Mouse (Mus musculus) adrenal gland, postnatal 36 days (tissue): Measurements from ENCODE around the gene Herpud1. TPM values are rescaled to one million over a fixed set of nuclear protein-coding genes. Genes with fewer than 3 reads are reported as not detected.
"Not testable (repeated sequence)": the region's sequence is repeated elsewhere in the genome, so short reads cannot be mapped to it uniquely, and the experiment has no call there.

Source experiments
- DNase-seq, 2 experiments: peaks; one replicate each; pipeline ENCODE4 v3.0.0; 2021; ENCODE audit warnings: mixed read lengths in 1 of 2
- total RNA-seq, 2 experiments: library from RNA; stranded (reverse); gene quantifications; 2 replicates each; pipeline ENCODE4 v1.2.3; 2021

The Herpud1 gene
- total RNA-seq, 2 experiments from 2014 or later = 109 to 110 TPM

DNA sequence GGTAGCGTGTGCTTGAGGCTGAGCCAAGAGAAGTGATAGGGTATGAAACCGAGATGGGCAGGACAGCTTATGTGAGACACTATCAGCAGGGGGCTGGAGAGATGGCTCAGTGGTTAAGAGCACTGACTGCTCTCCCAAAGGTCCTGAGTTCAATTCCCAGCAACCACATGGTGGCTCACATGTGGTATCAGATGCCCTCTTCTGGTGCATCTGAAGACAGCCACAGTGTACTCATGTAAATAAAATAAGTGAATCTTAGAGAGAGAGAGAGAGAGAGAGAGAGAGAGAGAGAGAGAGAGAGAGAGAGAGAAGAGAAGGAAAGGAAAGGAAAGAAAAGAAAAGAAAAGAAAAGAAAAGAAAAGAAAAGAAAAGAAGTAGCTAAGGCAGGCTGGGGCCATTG, 13.7 kb downstream of the Herpud1 start:
- DNase-seq = not testable (repeated sequence)

DNA sequence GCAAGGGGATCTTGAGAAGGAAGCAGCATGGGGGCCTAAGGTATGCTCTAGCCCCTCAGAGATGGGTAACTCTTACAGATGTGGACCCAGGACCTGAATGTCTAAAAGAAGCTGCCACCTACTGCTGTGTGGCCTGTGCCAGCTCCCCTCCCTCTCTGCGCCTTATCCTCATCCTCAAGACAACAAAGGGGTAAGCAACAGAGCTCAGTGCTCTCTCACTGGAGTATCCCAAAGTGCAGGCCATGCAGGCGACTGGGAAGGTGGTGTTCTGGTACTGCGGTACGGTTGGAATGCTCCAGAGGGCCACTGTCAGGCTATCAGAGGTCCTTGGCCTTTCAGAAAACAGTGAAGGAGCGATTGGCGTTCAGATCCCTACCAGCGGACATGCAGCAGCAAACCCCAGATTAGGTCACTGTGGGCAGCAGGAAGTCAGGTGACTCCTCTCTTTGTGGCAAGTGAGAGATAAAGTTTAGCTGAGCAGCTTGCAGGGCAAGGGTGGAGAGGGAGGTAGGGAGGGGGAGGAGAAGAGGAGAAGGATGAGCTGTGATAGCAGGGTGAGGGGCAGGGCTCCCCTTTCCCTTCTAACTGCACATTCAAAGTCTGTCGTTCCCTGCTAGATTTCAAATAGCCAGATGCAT, 22.3 kb downstream of the Herpud1 start:
- DNase-seq = no peak

DNA sequence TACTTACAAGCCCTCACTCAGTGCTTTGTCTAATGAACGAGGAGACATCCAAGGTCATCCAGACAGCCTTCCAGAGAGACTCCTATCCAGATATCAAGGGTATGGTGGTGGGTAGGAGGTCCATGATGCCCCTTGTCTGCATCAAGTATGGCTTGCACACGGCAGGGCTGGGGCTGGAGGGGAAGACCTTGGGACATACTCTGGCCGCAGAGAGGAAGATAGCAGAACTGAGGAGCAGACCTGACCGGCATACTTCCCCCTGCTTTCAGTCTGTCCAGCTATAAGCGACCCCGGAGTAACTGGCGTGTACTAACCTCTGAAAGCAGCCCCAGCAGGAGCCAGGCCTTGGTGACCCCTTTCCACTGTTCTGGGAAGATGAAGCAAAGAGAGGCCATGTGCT, 23.3 kb downstream of the Herpud1 start:
- DNase-seq = no peak

DNA sequence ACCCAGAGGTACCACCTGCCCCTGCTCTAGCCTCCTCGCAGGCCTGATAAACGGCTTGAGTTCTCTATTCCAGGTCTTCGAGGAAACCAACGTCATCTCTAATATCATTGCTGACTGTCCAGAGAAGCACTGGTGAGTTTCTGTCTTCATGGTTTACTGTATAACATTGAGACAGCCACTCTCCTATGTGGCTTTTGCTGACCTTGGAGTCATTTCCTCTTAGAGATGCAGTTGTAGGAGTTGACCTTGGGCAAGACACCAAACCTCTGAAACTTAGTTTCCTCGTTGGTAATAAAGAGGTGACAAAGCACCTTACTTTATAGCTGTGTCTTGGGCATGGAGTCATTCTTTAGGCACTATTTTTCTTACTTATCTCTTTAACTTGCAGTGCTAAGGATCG, 26.3 kb downstream of the Herpud1 start:
- no peak for DNase-seq

DNA sequence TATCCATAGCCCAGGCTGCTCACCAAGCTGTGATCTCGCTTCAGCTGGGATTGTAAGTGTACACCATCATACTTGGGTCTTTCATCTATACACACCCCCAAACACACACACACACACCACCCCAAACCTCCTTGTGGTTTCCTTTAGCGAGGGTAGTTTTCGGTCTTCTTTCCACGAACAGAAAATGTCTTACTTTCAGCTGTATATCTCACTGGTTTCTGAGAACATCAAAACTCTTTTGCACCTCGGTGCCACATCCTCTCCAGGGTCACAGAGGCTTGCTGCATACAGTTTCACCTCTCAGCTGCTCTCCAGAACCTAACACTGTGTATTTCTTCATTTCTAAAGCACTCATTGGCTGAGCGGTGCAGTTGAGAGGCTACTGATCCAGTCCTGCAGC, 27.3 kb downstream of the Herpud1 start:
- no peak for DNase-seq

DNA sequence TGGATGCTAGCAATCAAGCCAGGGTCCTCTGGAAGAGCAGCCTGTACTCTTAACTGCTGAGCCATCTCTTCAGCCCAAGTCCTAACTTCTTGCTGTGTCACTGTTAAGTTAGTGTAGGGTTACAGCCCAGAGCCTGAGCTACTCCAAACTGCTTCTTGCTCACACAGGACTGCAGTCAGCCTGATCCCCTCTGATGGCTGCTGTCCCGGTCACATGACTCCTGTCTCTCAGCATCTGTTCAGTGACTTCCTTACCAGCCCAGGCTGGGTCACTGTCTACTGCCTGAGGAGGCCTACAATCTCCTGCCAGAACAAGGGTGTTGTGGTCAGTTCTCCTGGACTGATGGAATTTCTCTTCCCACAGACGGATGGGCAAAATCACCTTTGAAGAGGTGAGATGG, 29.0 kb downstream of the Herpud1 start:
- no peak for DNase-seq

DNA sequence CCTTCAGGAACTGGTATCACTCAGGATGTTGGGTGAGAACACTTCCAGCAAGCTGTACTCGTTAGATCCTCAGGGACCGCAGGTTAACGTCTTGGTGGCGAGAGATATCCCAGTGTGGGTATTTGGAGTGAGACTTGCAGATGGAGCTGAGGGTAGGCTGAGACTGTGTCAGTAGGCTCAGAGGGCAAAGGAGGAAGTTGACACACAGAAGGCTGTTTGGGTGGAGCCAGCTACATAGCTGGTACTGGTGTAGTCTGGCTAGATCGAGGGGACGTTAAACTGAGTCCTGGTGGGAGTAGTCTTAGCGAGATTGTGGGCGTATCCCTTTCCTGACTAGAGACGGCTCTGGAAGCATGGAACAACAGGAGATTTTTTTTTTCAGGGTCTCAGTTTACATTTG, 31.8 kb downstream of the Herpud1 start:
- DNase-seq = no peak

DNA sequence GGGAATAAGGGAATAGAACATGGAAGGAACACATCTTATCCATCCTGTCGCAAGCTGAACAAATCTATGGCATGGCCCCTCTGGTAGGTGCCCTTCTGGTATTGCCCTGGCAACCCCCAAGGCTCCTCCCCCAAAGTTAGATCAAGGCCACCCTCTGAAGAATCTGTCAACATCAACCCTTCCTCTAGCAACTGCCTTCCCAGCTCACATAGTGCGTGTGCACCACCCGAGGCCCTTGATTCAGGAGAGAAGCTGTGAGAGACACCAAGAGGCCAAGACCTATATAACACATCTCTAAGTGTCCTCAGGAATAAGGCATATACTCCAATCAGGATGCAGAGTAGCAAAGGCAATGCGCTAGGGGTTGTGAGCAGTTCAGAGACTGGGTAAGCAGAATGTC, 36.0 kb downstream of the Herpud1 start:
- no peak for DNase-seq

DNA sequence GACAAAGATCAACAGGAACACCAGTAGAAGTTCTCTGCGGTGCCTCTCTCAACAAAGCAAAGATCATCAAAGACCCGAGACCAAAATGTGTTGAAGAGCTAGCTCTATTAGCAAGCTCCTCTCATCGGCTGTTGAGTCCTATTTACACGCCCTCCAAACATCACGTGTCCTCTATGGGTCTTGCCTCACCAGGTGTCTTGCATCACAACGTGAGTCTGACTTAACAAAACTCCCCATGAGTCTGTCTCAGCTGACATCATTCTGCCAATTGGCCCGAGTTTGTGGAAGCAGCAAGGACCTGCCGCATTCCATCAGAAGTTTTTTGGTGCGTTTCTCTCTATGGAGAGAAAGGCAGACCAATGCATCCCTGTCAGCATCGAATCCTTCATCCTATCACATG, 41.7 kb downstream of the Herpud1 start:
- DNase-seq = no peak

DNA sequence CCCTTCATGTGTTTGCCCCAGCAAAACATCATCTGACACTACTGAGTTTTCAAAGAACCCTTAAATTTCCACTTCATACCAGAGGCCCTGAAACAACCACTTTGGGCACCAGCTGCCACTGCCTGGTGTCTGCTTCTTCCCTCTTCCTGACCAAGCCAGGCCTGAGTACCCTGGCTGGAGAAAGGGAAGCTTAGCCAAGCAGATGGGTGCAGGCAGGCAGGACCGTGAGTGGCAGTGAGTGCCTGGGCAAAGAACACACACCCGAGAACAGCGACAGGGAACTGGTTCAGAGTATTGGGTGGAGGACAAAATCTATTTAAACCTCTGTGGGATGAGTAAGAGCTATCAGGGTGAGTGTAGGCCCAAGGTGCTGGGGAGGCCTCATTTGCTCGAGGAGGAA, 42.2 kb downstream of the Herpud1 start:
- no peak for DNase-seq

DNA sequence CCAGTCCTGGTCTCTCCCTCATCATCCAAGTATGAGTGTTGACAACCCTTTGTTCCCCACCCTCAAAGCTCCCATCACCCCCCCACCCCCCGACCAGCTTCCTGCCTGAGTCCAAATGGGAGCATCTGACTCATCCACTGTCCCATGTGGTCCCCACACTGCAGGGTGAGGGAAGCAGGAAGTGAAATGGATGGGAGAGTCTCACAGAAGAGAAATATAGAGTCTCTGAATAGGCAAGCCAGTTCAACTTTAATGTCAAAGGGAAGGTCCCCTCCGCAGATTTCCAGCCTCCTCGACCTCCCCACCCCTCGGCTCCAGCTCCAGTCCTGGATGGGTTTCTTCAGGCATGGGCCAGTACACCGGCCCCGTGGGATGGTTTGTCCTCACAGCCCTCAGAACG, 43.1 kb downstream of the Herpud1 start:
- DNase-seq = no peak

DNA sequence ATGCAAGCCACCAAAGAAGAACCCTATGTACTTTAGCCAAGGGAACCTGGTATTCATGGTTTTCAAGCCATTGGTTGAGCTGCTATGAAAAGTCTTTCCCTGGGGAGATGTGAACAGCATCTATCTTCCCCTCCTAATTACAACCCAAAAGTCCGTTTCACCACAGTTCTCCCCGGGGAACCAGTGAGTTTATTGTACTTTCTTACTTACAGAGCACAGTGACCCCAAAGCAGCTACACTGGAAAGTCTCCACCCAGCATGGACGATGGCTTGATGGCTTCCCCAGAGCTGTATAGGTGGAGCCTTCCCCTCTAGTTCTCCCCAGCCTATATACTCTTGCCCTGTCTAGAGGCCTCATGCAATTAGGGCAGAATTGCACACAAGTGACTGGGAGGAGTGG, 46.0 kb downstream of the Herpud1 start:
- DNase-seq = no peak

DNA sequence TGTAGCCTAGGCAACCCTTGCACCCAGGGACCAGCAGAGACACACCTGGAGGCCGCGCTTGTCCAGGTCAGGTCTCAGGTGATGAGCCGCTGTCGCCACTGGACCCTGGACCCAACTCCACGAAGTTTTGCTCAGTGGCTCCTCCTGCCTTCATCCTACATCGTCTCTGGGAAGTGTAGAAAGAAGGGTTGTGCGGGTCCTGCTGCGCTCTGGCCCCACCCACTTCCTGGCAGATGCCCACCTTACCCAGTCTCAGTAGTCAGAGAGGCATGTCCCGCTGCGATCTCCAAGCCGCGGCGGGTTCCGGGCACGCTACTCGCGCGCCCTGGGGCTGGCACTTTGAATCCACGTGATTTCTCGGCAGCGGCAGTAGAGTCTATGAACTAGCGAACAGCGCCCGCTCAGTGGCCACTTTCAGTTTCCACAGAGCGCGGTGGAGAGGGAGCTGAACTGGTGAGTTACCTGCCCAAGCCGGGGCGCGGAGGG, 47.8 kb downstream of the Herpud1 start, which contains the start of gene Nlrc5:
Gene Nlrc5 (plus strand): TSS at position 376 of the 486 bp plus-strand sequence.
- peak; percentile 85 to 90 for DNase-seq

DNA sequence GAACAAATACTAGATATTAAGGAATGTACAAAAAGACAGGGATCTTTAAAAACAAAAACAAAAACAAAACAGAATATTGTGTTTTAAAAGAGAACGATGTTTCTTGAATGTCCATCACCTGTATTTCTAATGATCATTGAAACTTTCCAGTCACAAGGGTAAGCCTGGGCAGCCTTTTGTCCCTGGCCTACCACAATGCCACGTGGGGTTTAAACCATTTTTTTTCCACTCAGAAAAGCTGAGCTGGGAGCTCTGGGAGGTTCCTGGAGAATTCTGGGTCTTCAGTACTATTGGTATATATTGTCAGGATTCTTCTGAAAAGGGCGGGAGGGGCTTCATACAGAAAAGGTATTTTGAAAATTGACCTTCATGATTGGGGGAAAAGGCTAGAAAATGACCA, 48.7 kb downstream of the Herpud1 start:
- DNase-seq = no peak

DNA sequence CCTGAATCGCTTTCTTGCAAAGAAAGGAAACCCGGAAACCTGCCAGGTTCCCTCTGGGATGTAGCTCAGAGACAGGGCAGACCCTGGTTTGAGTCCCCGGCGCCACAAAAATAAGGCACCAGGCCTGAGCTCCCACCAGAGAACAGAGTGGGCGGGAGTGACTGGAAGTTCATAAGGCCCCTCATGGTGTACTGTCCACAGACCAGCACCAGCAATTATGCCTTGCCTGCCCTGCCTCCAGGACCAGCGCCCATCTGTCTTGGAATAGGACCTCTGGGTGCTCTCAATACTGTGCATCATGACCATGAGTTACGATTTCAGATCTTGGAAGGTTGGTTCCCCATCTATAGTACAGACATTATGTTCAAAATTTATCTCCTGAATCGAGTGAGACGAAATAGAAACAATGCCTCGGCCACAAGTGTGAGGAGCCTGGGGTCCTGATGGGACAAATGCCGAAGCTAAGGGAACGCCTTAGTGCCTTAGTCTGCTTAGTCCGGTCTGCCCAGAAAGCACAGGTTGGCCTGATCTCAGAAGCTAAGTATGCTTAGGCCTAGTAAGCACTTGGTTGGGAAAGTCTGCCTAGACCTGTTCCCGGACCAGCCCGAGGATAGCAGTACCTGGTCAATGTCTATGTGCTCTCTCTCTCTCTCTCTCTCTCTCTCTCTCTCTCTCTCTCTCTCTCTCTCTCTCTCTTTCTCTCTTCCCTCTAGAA, 49.3 kb downstream of the Herpud1 start:
- DNase-seq = no peak

DNA sequence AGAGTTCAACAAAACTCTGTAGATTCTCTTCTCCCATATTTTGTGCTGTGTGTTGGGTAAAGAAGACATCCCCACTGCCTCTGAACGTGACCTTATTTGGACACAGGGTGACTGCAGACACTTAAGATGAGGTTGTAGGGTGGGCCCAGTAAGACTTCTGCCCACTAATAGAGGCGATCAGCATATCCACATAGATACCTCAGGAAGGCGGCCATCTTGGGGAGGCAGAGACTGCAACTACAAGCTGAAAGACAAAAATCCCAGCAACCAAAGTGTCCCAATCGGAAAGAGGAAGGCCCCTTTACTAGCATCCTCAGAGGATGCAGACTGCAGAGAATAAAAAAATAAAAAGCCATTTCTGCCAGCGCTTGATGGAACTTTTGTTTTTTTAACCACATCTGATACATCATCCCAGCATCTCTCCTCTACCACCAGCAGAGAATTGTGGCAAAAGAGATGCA, 49.9 kb downstream of the Herpud1 start:
- no peak for DNase-seq

DNA sequence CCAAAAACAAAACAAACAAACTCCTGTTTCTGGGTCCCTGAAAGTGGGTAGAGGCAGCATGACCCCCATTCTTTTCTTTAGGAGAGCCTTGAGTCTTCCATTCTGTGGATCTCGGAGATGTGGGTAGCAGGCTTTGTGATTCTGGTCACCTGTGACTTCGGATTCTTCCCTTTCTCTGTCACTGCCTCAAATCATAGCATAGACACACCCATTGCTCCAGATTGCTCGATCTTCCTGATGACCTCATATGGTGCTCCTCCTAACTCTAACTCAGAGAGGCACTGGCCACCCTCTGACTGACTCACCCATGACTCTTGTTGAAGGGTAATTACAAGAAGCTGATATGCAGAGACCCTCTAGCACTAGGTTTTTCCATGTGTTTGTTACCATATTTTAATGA, 50.7 kb downstream of the Herpud1 start:
- no peak for DNase-seq

DNA sequence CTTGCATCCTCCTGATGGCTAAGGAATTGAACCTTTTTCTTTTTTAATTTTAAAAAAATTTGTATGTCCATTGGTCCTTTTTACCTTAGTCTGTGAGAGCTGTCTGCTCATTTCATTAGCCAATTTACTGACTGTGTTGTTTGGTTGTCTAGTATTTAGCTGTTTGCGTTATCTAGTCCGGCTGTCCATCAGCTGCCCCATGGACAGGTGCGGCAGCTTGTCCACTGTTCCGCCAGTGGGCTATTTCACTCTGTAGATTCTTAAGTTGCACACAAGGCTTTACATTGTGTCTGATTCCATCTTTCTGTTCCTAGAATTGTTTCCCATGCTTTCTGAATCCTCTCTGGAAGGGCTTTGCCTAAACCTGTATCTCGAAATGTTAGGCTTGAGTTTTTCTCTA, 52.4 kb downstream of the Herpud1 start:
- no peak for DNase-seq

DNA sequence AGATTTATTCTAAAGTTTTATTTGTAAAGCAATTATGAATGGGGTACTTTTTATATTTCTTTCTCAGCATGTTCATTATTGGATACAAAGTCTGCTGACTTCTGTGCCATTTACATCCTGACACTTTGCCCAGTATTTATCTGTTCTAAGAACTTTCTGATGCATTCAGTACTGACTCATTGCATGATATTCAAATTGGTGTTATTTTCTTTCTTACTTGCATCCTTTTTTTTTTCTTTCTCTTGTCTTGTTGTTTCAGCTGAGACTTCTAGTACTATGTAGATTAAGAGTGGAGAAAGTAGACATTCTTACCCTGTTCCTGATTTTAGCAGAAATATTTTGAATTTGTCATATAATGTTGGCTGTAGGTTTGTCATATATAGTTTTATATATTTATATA, 53.5 kb downstream of the Herpud1 start:
- no peak for DNase-seq

DNA sequence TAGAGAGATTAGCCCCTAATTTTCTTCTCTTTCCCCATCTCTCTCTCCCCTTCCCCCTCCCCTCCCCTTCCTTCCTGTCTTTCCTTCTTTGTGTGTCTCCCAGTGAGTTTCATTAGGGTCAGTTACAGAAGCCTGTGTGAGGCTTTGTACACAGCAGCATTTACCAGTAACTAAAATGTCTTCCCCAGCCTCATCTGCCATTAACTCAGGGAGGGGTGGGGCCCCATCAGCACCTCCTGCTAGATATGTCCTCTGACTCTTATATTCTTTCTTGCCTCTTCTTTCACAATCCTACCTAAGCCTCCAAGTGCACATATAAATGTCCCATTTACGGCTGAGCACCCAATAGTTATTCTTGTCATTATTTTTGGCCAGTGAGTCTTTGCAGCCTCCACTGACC, 54.2 kb downstream of the Herpud1 start:
- DNase-seq = no peak

DNA sequence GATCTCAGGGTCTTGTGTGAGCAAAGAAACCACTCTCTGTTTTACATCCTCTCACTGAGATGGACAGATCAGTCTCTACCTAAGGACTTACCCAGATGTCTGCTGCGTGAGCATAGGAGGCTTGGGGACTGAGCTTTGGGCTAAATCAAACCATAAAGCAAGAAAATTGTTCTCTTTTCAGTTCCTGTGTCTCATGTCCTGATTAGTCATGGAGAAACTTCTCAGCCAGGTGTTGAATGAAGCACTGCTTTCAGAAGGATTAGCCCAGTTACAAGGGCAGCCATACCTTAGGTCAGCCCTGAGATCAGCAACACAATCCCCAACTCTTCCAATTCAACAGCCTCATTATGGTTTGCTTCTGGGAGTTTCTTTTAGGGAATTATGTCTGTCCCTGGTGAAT, 55.4 kb downstream of the Herpud1 start:
- no peak for DNase-seq

DNA sequence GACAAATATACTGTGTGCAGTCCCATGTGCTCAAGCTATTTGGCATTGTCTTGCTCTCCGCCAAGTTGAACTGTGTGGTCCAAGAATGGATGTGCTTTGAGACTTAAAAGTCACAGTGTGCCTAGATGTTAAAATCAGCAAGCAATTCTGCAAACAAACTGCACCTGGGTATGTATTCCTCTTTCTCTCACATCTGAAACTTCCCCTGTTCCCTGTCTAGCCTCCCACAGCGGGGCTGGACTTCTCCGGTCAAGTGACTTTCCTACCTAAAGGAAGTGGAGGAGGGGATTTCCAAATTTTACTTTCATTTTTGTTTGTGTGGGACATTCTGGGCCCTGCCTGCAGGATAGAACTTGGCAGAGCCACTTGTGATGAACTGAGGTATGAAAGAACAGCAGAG, 56.9 kb downstream of the Herpud1 start:
- DNase-seq = no peak

DNA sequence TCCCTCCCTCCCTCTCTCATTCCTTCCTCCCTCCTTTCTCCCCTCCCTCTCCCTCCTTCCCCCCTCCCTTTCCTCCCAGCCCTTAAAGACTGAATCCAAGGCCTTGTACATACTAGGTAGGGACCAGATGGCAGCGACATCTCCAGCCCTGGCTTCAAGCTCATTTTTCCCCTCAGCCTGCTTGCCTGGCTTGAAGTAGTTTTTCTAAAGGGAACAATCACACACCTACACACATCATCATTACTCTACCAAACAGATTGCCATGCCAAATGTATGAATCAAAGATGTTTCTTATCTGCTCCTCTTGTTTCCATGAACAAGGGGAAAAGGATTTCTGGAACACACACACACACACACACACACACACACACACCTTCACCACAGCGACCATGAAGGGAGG, 58.2 kb downstream of the Herpud1 start:
- no peak for DNase-seq
